Mouse (Mus musculus) CD4-positive, CD25-positive, alpha-beta regulatory T cell, adult 4 months (primary cell): ENCODE results near the gene Fyb. TPM values are rescaled to one million over a fixed set of nuclear protein-coding genes. Genes with fewer than 3 reads are reported as not detected.

Experiments used
- ATAC-seq: one replicate; pipeline ENCODE4 v1.8.0; 2017
- polyA plus RNA-seq, 2 experiments: library from polyadenylated mRNA; unstranded; fragments of 100-300 nt; shearing (Covaris generic); gene quantifications; one replicate each; pipeline ENCODE4 v1.2.1; 2017

Gene Fyb
- polyA plus RNA-seq, 2 experiments from 2014 or later: 684 to 751 TPM

- ATAC-seq: peak; percentile 71
Observed at GRCm38 (mm10) chr15:6601330-6601729, 78.7 kb downstream of the Fyb start.

DNA sequence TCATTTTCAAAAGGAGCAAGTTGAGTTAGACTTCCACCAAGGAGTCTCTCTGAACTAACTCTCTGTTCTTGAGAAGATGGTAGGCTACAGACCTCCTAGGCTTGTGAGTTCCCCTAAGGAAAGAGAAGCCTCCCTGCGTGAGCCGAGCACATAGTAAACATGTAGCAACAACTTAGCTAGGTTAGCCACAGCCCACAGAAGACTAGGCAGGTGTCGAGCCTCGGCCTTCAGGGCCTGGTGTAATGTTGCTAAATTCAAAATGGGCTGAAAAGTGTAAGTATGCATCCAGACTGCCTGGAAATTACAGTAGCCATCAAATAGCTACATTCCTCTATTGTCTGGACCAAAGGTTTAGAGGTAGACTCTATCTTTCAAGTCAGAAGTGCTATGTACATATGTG lies 79.3 kb downstream of the Fyb start:
- ATAC-seq: peak; percentile 6

- ATAC-seq: peak; percentile 52
Observed at GRCm38 (mm10) chr15:6610703-6611102, 88.0 kb downstream of the Fyb start.

DNA sequence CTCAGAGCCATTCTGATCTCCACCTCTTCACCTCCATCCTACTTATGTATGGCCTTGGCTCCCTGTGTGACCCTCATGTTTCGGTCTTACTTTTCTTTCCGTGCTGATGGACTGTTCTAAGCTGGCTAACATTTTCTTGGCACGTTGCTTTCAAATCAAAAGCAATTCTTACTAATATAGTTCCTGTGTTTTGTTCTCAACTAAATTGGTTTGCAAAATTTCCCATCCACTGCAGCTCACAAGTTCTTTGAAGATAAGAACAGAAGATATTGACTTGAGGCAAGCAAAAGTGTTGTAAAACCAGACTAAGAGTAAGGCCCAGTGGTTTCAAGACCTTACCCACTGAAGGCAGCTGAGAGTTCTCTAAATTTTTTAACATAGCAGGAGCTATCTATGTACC lies 90.2 kb downstream of the Fyb start:
- ATAC-seq: peak; percentile 61

DNA sequence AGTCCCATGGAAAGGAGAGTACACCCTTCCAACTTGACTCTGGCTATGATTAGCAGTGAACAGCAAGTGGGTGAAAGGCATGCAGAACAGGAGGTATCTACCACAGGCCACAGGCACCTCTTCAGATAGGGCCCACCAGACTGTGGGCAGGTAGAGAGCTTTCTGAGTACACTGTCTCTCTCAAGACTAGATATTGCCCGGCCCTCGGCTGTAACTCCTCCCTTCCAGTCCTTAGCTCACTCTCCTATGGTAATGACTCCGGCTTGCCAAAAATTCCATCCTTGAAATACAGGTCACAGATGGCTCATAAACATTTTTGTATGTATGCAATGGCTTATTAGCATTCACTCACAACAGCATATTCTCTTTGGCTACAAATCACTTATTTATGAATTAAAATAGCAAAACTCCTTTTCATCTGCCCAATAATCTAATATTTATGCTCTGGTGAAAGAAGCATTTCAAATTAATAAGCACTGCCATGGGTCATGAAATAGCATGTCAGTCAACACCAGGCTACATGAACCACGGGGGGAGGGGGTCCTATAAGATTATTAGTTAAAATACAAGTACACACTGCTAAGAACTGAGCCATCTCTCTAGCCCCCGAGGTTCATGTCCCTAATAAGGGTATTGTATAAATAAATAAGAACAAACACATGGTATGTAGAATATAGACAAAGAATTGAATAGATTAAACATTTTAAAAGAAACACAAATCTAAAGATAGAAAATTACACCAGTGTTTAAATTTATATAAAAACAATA lies 93.9 kb downstream of the Fyb start:
- ATAC-seq: no peak

- no peak for ATAC-seq
Observed at GRCm38 (mm10) chr15:6619558-6620316, 97.1 kb downstream of the Fyb start.

DNA sequence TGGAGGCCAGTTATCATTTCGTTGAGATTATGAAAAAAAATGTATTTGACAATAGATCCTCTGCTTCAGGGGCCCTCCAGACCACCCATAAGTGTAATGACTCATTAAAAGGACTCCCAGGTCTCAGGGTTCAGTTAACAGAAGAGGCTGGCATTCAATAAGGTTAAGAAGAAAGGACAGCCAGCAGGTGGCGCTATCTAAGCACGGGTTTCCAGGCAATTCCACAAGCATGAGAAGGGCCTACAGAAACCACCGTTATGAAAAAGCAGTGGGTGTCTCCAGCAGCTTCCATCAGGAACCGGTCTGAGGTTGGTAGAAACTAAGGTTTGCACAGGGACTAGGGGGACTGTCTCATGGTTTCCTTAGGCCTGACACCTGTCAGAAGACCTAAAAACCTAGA lies 99.9 kb downstream of the Fyb start:
- ATAC-seq: peak; percentile 53

DNA sequence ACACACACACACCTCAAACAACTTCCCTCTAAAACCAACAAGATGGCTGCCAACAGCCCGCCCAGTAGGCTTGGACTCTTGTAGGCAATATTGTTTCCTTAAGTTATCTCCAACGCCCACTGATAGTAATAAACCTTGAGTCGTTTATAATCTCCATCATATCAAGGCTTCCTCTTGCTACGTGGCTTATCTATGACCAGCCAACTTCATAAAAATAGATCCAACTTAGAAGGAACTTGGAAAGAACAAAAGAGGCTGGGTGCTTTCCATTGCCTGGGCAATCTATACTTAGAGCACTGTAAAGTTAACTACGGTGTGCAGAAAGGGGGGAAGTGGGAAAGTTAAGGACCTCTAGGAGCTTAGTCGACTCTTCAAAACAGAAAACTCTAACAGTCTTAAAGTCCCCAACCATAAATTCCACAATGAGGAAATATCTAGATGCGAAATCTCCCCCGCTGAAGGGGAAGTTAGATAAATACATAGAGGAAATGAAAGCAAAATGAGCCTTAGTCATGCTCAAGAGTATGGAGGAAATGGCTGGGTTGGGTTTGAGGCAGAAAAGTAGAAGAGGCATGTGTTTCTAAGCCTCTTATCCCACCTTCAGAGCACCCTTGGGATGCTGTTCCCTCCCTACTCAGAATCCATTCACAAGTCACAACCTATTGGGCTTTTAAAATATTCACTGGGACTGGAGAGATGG lies 101.0 kb downstream of the Fyb start:
- ATAC-seq: peak; percentile 48

DNA sequence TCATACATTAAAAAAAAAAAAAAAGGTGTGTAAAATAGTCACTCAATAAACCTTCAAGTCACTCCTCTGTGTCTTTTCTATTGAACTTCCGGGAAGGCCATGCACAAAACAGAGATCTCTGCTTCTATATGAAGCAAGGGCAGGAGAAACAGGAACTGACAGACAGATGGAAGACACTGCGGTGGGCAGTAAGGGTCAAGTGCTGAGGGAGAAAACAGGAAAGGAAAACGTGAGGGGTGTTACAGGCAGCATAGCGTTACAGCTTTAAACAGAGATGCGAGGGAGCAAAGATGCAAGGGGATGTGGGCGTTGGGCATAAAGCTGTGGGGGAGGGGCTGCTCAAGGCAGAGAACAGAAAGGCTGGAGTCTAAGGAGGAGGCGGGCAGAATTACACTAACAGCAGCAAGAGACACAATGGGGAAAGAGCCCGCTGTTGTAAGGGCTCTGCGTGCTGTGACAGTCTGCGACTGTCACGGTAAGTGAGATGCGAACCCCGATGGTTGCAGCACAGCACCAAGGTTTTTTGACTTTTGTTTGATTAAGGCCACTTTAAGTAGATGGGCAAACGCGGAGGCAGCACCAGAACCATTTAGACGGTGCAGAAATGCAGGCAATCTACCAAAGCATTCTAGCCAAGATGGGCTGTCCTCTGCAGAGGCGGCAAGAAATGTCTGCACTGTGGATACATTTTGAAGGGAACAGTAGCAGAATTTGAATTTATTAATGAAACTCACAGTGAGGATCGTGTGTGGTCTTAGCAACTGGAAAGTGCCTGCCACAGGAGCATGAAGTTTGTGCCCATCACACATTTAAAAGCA lies 101.9 kb downstream of the Fyb start:
- peak; percentile 34 for ATAC-seq

DNA sequence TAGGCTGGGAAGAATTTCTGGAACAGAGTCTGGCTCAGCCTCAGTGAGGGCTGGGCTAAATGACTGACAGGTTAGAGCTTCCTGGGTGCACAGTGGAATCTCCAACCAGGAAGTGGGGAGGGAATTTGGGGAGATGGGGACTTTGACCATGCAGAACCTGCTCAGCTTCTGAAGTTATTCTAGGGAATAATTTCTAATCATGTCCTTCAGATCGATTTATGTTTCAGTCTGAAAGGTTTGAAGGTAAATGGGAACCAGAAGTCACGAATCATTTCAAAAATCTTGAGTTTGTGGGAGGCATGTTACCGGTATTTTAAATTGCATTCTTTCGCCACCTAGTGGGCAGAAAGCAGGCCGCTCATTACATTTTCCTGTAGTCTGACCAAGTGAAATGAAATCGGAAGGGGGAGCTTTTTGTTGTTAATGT lies 103.0 kb downstream of the Fyb start:
- peak; percentile 44 for ATAC-seq

DNA sequence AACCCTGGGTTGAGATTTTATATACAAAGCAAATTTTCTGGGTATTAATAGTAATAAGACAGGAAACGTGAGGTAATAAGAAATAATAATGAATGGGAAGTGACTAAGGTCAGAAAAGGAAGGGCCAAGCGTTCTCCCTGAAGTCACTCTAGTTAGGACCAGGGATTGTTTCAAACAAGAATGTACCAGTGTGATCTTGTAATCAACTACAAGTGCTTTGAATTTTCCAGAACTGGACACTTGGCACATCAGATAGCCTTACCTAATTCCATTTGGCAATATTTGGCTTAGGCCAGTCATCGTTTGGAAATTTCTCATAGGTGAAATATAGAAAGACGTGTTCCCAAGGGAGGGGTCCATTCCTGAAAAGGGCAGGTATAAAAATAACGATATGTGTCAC lies 103.5 kb downstream of the Fyb start:
- no peak for ATAC-seq

- no peak for ATAC-seq
Observed at GRCm38 (mm10) chr15:6628431-6629077, 105.9 kb downstream of the Fyb start.

DNA sequence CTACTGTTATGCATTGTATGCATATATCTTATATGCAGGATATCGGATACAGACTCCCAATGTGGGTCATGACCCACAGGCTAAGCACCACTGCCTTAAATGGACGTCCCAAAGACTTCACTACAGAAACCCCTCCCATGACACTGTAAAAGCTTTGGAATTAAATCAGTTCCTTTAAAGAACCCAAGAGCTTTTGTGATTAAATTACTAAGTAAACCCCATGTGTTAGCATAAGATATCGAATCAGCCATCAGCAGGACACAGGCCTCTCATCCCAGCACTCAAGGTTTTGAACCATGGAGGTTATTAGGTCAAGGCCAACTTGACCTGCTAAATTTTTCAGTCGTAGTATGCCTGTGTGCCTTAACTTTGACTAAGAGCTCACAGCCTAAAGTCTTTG lies 106.5 kb downstream of the Fyb start:
- no peak for ATAC-seq

DNA sequence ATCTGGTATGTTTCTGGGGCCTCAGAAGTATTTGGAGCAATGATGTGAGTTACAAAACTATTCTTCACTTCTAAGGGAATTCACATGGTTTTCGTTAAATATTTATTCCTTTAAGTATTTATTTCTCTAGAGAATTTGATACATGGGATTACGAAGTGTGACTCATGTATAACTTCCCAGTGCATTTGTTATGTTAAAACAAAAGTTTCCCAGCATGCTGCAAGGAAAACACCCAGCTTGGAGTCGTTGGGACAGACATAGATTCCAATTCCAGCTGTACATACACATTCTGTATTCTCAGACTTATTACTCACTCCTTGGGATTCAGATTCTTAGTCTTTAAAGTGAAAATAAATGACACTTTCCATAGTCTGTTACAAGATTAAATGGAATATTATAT lies 112.8 kb downstream of the Fyb start:
- no peak for ATAC-seq

DNA sequence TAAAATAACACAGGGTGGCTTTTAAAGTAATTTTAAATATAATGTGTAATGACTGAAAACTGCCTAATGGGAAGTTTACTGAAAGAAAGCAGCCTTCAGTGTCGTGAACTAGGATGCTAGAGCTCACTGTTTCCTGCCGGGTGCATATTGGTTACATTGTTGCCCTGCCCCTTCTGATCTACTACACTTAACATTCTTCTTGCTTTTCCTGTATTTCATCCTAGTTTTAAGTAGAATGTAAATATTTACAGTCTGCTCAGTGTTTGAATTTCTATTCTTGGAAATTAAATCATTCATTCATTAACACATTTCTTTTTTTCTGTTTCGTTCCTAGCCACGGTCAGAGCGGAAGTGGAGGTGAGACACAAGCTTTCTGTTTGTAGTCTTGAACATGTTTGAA lies 119.6 kb downstream of the Fyb start:
- ATAC-seq: no peak

- ATAC-seq: no peak
Observed at GRCm38 (mm10) chr15:6645498-6645897, 122.8 kb downstream of the Fyb start.

- no peak for ATAC-seq
Observed at GRCm38 (mm10) chr15:6647066-6647465, 124.4 kb downstream of the Fyb start.

GRCm38 (mm10) chr15:6648757-6649403 lies 126.2 kb downstream of the Fyb start:
- ATAC-seq: no peak

- no peak for ATAC-seq
Observed at GRCm38 (mm10) chr15:6653046-6653445, 130.4 kb downstream of the Fyb start.

DNA sequence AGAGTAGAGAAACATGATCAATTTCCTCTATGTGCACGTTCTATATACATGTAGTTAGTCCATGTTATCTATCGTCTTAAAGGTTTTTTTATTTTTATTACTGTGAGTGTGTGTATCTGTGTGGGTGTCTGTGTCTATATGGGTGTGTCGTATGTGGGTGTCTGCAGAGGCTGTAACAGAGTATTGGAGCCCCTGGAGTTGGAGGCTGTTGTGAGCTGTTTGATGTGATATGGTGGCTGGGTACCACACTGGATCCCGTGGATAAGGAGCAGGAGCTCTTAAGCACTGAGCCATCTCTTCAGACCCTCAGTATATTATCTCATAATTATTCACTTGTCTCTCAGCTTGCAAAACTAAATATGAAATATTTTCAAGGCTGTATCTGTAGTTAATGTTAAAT lies 135.4 kb downstream of the Fyb start:
- no peak for ATAC-seq

- no peak for ATAC-seq
Observed at GRCm38 (mm10) chr15:6661951-6662350, 139.3 kb downstream of the Fyb start.

- ATAC-seq: no peak
Observed at GRCm38 (mm10) chr15:6663991-6664390, 141.3 kb downstream of the Fyb start.
